Mouse (Mus musculus) retina, postnatal 7 days (tissue): ENCODE data around the gene Rnf145.
A peak's percentile ranks its signal among the peaks of the same experiment; 100 is the strongest.
"Not testable (repeated sequence)": the region's sequence is repeated elsewhere in the genome, so short reads cannot be mapped to it uniquely, and the experiment has no call there.

Experiments used
- DNase-seq: peaks from one replicate; pipeline ENCODE4 v3.0.0-alpha.2; 2012; ENCODE audit warnings: low read depth, low spot score

Rnf145 gene

GRCm38 (mm10) chr11:44562389-44563135 lies 43.8 kb downstream of the Rnf145 start:
- DNase-seq: no peak

DNA sequence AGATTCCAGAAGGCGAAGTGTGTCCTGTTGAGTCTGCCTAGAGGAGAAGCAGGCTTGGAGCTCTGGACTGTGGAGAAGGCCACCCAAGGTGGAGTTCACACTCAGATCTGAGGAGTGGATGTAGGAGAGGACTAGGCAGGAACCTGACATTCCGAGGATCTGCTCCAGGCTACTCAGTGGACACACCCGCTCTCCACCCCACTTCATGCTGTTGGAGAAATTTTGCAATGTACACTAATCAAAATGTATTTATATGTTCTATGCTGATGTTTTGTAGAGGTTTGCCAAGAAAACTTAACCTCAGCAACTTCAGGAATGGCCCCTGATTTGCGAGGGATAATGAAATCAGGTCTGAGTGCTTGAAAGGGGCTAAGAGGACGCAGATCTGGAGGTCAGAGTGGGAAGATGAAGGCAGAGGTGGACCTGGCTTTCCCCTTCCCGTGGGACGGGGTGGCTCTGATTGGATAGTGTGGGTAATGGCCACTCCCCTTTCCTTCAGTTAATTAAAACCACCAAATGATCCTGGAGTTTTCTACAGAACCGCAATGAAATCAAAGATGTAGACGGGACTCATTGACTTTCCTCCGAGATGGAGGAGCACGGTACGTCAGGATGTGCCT lies 45.6 kb downstream of the Rnf145 start:
- DNase-seq: no peak

- DNase-seq: no peak
Observed at GRCm38 (mm10) chr11:44564940-44565339, 46.2 kb downstream of the Rnf145 start.

- not testable (repeated sequence) for DNase-seq
Observed at GRCm38 (mm10) chr11:44570336-44570735, 51.6 kb downstream of the Rnf145 start.

DNA sequence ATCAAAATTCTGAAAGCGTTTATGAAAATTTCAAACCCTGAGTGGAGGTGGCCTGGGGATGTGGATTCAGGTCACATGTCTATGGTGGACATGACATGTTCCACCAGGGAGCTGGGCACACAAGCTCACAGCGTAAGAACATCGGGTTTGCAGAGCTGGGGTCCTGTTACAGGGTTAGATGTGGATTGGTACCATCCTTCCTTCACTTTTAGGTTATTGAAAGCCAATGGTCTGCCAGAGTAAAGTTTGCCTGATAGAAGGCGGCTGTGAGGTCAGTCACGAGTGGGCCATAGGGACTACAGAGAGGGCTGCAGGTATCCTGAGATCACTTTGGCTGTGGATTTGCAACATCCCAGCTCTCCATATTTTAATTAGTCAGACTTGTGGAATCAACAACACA lies 54.0 kb downstream of the Rnf145 start:
- DNase-seq: no peak

DNA sequence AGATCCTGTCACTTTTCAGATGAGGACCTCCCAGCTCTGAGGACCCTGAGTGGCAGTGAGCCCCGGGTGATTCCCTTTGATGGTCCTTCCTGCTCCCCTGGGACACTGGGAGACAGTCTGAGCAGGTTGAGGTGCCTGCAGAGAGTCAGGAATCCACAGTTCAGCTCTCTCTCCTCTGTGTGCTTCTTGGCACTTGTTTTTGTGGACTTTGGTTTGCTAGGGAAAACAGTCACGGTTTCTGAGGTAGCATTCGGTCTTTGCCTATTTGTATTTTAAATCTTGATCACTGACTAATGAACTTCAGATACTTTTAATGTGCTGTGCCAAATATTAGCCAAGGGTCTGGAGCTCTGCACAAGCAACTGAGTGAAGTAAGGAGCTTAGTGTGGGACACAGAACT lies 54.6 kb downstream of the Rnf145 start:
- DNase-seq: no peak

DNA sequence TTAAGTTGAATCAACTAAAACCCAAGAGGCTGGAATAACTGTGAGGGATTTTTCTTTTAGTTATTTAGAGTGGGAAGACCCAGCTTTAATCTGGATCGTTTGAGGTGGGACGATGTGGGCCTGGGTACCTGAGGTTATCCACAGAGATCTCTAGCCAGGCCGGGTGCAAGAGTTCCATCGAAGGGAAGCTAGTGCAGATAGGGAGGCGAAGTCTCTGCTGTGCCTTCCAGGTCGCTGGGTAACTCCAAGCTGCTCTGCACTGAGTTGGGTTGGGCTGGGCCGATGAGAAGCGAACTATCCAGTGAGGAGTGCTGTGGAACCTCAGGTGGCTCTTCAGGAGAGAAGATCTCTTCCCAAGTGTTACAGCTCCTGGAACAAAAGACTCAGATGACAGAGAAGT lies 55.6 kb downstream of the Rnf145 start:
- DNase-seq: no peak

DNA sequence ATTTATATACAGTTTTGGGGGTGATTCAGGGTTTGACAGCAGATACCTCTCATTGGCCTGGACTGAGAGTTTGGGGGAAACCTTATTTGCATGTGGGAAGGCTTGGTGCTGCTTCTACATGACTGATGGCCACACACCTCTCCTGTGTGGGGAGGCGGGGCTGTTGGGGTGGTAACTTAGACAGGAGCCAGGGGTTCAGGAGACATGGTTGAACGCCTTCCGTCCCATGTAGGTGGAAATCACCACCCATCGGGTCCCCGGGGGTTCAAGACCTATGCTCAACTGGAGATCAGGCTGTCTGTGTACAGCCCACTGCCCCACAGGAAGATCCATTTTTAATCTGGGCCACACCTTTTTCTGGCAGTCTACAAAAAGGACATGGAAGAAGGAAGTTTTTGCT lies 56.1 kb downstream of the Rnf145 start:
- DNase-seq: no peak

DNA sequence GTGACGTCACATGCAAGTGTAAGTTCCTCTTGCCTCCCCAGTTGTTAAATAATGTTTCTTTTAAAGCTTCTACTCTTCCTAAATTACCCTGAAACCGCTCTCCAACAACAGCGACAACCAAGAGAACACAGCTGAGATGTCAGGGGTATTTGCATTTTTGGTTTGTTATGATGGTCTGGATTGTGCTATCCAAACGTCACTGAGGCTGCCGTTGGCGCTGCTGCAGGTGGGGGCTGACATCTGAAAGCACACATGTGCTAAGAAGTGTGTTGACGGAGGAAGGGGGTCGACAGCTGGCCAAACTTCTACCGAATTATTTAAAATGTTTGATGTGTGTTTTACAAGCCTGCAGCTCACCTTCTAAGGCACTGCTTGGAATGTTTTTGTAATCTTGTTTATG lies 59.1 kb downstream of the Rnf145 start:
- no peak for DNase-seq

GRCm38 (mm10) chr11:44581277-44581683 lies 62.5 kb downstream of the Rnf145 start:
- peak; percentile 29 for DNase-seq

GRCm38 (mm10) chr11:44586047-44586696 lies 67.4 kb downstream of the Rnf145 start:
- peak; percentile 78 for DNase-seq

- DNase-seq: no peak
Observed at GRCm38 (mm10) chr11:44593016-44593415, 74.3 kb downstream of the Rnf145 start.

DNA sequence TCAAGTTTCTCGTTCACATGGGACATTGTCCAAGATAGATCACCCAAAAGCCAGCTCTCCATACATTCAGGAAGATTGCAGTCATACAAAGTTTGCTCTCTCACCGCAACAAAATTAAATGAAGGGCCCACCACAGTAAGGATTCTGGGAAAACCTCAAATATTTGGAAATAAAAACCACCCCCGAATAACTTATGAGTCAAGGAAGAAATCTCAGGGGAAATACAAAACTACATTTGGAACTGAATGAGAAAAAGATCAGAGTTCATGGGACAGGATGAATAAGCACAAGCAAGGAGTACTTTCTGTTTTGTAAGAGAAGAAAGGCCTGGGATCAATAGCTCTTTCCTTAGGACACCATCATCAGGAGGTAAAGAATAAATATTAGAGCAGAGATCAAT lies 76.0 kb downstream of the Rnf145 start:
- no peak for DNase-seq

GRCm38 (mm10) chr11:44606881-44607280 lies 88.1 kb downstream of the Rnf145 start:
- no peak for DNase-seq

DNA sequence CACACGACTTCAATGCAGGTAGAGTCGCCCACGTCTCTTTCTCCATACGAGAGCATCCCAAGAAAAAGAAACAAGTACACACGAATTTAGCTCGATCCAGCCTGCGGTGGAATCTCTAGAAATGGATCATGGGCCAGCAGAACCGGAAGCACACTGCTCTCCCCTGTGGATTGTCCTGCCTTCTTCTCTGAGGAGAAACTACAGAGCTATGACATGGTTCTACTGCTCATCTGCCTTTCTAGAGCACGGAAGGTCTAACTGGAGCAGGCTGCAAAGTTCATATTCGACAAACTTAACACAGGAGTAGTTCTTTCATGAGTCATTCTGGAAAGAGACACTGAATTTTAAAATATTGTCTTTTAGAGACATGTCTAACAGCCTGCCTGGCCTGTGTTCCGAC lies 89.9 kb downstream of the Rnf145 start:
- DNase-seq: no peak

DNA sequence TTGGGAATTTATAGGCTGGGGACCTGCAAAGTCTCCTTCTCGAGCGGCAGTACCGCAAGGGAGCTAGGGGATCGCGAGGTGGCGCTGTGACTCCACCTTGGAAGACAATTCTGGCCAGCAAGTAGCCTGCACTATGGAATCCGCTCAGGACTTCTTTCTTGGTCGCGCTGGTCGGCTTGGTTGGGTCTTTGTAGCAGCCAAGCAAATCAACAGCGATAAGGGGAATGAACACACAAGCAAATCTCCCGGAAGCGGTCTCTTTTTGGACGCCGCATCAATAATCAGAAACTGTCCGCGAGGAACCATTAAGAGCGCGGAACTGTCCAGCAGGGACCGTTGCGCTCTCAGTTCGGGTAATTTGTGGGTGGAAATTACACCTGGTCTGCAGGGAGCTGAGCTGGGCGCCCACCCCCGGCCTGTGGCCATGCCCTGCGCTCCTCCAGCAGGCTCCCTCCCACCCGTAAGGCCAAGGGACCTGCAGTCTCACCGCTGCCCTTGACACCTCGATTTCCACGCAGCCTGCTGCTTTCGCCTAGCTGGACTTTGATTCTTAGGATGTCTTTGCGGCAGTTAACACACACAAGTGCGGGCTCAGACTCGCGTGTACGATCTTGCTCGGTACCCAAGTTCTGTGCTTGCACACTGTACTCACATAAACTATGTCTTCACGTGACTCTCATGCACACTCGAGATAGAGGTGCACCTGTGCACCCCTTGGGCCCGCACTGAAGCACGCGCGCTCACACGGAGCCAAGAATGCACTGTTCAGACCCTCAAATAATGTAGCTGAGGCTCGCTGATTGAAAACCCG lies 92.4 kb downstream of the Rnf145 start:
- DNase-seq: peak; percentile 88

DNA sequence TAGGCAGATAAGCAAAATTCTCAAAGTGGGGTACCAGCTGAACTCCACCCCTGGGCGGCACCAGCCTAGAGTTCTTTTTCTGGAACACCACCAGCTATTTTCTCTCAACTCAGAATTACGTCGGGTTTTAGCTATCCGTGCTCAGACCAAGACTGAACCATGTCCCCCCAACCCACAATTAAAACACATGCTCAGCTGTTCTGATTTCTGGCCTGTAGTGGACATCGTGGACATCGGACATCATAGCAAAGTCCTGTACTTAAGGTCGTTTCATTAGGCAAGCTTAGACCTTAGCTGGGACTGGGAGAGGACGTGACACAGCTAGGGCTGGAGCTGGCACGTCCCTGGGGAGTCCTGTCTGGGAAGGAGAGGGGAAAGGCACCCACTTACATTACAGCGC lies 93.4 kb downstream of the Rnf145 start:
- DNase-seq: no peak

DNA sequence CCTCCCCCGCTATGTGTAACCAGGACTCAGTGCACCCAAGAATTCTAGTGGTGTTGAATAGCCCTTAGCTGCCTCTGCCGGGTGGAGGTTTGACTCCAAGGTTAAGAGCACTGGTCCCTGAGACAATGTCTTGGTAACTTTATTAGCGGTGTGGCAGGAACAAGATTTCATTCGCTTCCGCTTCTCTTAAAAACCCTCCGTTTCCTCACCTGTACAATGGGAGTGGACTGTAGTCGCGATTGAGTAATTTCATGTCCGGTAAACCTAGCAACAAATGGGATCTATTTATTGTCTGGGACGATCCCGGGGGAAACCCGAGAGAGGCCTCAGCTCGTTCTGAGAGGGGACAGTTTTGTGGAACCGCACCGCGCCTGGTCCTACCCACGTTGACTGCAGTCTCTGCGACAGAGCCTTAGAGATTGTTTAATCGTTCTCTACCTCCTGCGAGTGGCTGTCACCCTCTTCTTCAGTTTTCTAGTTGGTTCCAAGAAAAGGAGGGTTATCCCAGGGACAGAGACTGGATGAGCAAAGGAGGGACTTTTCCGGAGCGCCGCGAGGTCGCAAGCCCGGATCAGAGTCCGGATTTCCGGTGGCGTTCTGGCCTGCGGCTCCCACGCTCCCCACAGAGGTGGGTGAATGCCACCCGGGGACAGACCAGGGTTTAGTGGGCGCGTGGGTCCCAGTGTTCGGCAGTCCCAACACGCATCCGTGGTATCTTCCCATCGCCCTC lies 94.1 kb downstream of the Rnf145 start:
- DNase-seq: no peak

- no peak for DNase-seq
Observed at GRCm38 (mm10) chr11:44613411-44614180, 94.8 kb downstream of the Rnf145 start.
